Mouse (Mus musculus) B cell, adult 62 days (primary cell): ENCODE measurements around the gene Adam25. TPM values are rescaled to one million over a fixed set of nuclear protein-coding genes. Genes with fewer than 3 reads are reported as not detected.

Experiments used
- total RNA-seq: library from RNA; stranded (reverse); gene quantifications from 4 replicates; pipeline ENCODE4 v1.2.4, GENCODE M21; 2023

Gene Adam25
- not detected in 4 replicates for total RNA-seq

DNA sequence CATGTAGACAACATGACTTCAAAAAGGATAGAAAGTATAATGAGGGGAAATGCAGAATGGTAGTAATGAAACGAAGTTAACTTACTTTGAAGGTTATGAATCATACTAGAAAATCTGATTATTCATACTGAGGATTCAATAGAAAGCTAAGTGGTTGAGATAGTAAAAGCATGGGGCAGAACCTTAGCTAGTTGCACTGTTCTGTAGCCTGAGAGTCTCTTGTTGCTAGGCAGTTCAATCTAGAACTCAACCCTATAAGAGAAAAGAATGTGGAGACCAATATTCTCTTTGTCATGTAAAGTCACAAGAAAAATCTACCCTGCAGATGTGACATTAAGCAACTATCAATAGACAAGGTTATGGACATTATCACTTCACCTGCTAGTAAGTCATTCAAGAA, at the start of gene Adam25:
Gene Adam25, plus strand, starts transcription at position 301 of the 400 bp plus-strand sequence.

GRCm38 (mm10) chr8:40792973-40793372, 41.0 kb downstream of the Adam25 start, which contains the start of gene Adam20:
Gene Adam20, plus strand, starts transcription at chr8:40793273.

Other genes starting within 250 kb of the Adam25 start
- gene Adam24, start 77.1 kb upstream of the Adam25 start, total RNA-seq = not detected in 4 replicates
- not detected in 4 replicates for gene Adam20, start 41.1 kb downstream of the Adam25 start, total RNA-seq
- gene Adam39, start 70.8 kb downstream of the Adam25 start, total RNA-seq = not detected in 4 replicates